Mouse (Mus musculus) thymus, postnatal 10 days (tissue): ENCODE data around the gene Tec.

Source experiments
- DNase-seq, 2 experiments: peaks; one replicate each; pipeline ENCODE4 v3.0.0; 2021; ENCODE audit warnings: low spot score in 2 of 2

Gene Tec

GRCm38 (mm10) chr5:72891534-72891933 lies 23.3 kb upstream of the Tec start:
- DNase-seq = peak in 1 of 2 experiments; percentile 58

GRCm38 (mm10) chr5:72888260-72888659 lies 20.0 kb upstream of the Tec start:
- DNase-seq = no peak

GRCm38 (mm10) chr5:72886458-72887222 lies 18.4 kb upstream of the Tec start:
- DNase-seq = no peak

- DNase-seq = no peak
These were observed 15.4 kb upstream of the Tec start for GRCm38 (mm10) chr5:72883706-72884105.

GRCm38 (mm10) chr5:72882412-72882765 lies 14.1 kb upstream of the Tec start:
- DNase-seq = no peak

GRCm38 (mm10) chr5:72881748-72882411 lies 13.6 kb upstream of the Tec start:
- DNase-seq = no peak

GRCm38 (mm10) chr5:72879736-72880135 lies 11.5 kb upstream of the Tec start:
- no peak for DNase-seq

GRCm38 (mm10) chr5:72871114-72871513 lies 2.8 kb upstream of the Tec start:
- peak in 1 of 2 experiments; percentile 14 for DNase-seq

GRCm38 (mm10) chr5:72869779-72870608 lies 1.7 kb upstream of the Tec start:
- no peak for DNase-seq

- no peak for DNase-seq
These were observed 1.1 kb downstream of the Tec start for GRCm38 (mm10) chr5:72867036-72867672.

GRCm38 (mm10) chr5:72866260-72866905 lies 1.9 kb downstream of the Tec start:
- no peak for DNase-seq

GRCm38 (mm10) chr5:72864654-72865178 lies 3.6 kb downstream of the Tec start:
- no peak for DNase-seq

- DNase-seq = peak in 1 of 2 experiments; percentile 20
These were observed 5.1 kb downstream of the Tec start for GRCm38 (mm10) chr5:72863166-72863565.

- DNase-seq = no peak
These were observed 6.4 kb downstream of the Tec start for GRCm38 (mm10) chr5:72861726-72862385.

- no peak for DNase-seq
These were observed 7.4 kb downstream of the Tec start for GRCm38 (mm10) chr5:72860899-72861298.

GRCm38 (mm10) chr5:72858306-72858705 lies 10.0 kb downstream of the Tec start:
- no peak for DNase-seq

GRCm38 (mm10) chr5:72857756-72858155 lies 10.5 kb downstream of the Tec start:
- no peak for DNase-seq

GRCm38 (mm10) chr5:72856255-72856878 lies 11.9 kb downstream of the Tec start:
- DNase-seq = no peak

GRCm38 (mm10) chr5:72855685-72856124 lies 12.6 kb downstream of the Tec start:
- no peak for DNase-seq
